In the genomic region with DNA sequence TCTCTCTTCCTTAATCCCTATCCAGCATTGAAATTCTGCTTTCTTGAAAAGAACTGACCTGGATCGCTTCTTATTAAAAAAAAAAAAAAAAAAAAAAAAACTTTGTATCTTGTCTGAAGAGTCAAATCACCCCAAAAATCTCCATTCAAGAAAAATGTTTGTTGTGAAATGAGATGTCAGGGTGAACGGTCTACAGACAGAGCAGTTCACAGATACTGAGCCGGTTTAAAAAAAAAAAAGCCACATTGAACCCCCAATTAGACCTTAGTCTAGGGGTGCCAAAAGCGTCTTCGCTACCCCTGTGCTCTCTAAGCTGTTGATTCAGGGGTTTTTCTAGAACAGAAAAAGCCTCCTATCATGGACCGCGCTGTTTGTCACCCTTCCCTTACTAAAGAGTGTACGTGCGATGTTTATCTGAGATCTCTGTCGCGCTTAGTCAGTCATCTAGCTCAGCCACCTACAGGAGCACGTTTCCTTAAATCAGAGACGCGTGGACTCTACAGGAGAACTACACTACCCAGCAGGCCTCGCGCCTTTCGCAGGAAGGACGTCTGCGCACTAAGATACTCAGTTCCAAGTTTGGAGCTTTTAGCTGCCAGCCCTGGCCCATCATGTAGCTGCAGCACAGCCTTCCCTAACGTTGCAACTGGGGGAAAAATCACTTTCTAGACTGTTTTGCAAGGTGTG, we compare ENCODE assay signal across 8 mouse cellular contexts. TPM values are rescaled to one million over a fixed set of nuclear protein-coding genes. Genes with fewer than 3 reads are reported as not detected.
DNase-seq lines count a peak whose midpoint lies in the region; ATAC-seq and TF ChIP-seq lines count a peak whose summit lies in the region.

Gene Map2k6 (plus strand): TSS at position 570 of the 687 bp plus-strand sequence.

- peak within 1 kb of the TSS; percentile 55 for H3K9ac ChIP-seq in lung, embryonic 14.5 days

- H3K36me3 ChIP-seq in lung, embryonic 14.5 days (ENCODE audit: insufficient read depth), result no peaks in the 10 kb centered on the region

- H3K4me1 ChIP-seq in lung, embryonic 14.5 days (ENCODE audit: insufficient read depth), result peaks cover 10% of the 10 kb centered on the region

- DNase-seq in Muller cell, postnatal 12 days (ENCODE audit: inconsistent ontology term), result peak; percentile 52
- DNase-seq in cerebellum, adult 9-10 months, result peak; percentile 80
- peak; percentile 87 for DNase-seq in forelimb bud, embryonic 11.5 days (ENCODE audit: low read depth, low spot score)
- peak; percentile 80 for DNase-seq in heart, postnatal 4 days
- DNase-seq in layer of hippocampus, adult 8-10 months (ENCODE audit: low spot score in 2 of 2), result peak; percentile 86 to 88
- DNase-seq in lung, embryonic 14.5 days, result peak; percentile 95
- DNase-seq in testis, postnatal 14 days (ENCODE audit: low spot score), result peak; percentile 78

- no peaks in the 10 kb centered on the region for H3K9me3 ChIP-seq in lung, embryonic 14.5 days (ENCODE audit: low read depth, low read length)

- WGBS in lung, embryonic 14.5 days, result 8% methylated on average over 20 of the region's 20 CpGs

- peak within 1 kb of the TSS; percentile 74 for H3K4me2 ChIP-seq in lung, embryonic 14.5 days

- peak within 1 kb of the TSS; percentile 60 for H3K4me3 ChIP-seq in lung, embryonic 14.5 days (ENCODE audit: low read depth, low read length)

- ATAC-seq in lung, embryonic 14.5 days (ENCODE audit: insufficient read depth), result peak; percentile 96
- peak; percentile 98 for ATAC-seq in neutrophil, adult 5-6 weeks (ENCODE audit: extremely low read depth, insufficient number of reproducible peaks, low FRiP score, poor library complexity, severe bottlenecking)

- peak within 1 kb of the TSS; percentile 25; the same call in 1 of the 2 replicates for H3K27ac ChIP-seq in lung, embryonic 14.5 days (ENCODE audit: low read depth)

- TF ChIP-seq CTCF in lung, embryonic 14.5 days (IDR thresholded peaks at IDR 0.05; ENCODE audit: low read depth), result no peak

- no peaks in the 10 kb centered on the region for H3K27me3 ChIP-seq in lung, embryonic 14.5 days (ENCODE audit: insufficient read depth, low read length)

RNA-seq across cellular contexts. Expression of gene Map2k6, which starts in this region (rescaled TPM):
- 10 to 100 TPM; 11.8 to 15.0 TPM for total RNA-seq in heart, postnatal 4 days (2021)
- 10 to 100 TPM; 28.0 to 37.1 (median 32.3) TPM for total RNA-seq in layer of hippocampus, adult 8-10 months (2022)
- 25.4 and 26.4 TPM in 2 replicates for polyA plus RNA-seq in lung, embryonic 14.5 days (2014; fragmentation: Nextera tagmentation; extraction: Ambion mirVana)
- total RNA-seq in neutrophil, adult 5-6 weeks (2017), result 10.4 and 12.9 TPM in 2 replicates

Comparison
In these comparisons a context has a peak if more than half of its experiments do, and no peak if none do; other contexts are left out.
1. Peak in every context shown above with its lines: DNase-seq, ATAC-seq, H3K4me3 ChIP-seq and H3K27ac ChIP-seq.